Mouse (Mus musculus): ENCODE measurements around the gene Rcn3.
"Not testable (repeated sequence)": the region's sequence is repeated elsewhere in the genome, so short reads cannot be mapped to it uniquely, and the experiment has no call there.

Rcn3 gene

GRCm38 (mm10) chr7:45092048-45092447 is at the start of gene Rcn3:
TSS of gene Rcn3 (minus strand) at chr7:45092221.
- DNase-seq (ENCODE audit: low spot score) = no peak

GRCm38 (mm10) chr7:45141319-45141718 is 49.3 kb upstream of the Rcn3 start:
- DNase-seq (ENCODE audit: low spot score) = no peak

GRCm38 (mm10) chr7:45139904-45140723 is 48.1 kb upstream of the Rcn3 start:
- no peak for DNase-seq (ENCODE audit: low spot score)

- no peak for DNase-seq (ENCODE audit: low spot score)
Observed at GRCm38 (mm10) chr7:45138403-45138802, 46.4 kb upstream of the Rcn3 start.

- no peak for DNase-seq (ENCODE audit: low spot score)
Observed at GRCm38 (mm10) chr7:45137171-45138006, 45.4 kb upstream of the Rcn3 start.

- DNase-seq (ENCODE audit: low spot score) = peak; percentile 86
Observed at GRCm38 (mm10) chr7:45135993-45136567, 44.1 kb upstream of the Rcn3 start, which contains the start of the genes Gm45713 and Flt3l. TSS of gene Gm45713 (minus strand) at chr7:45136231. TSS of gene Flt3l (minus strand) at chr7:45136432.

GRCm38 (mm10) chr7:45135370-45135769 is 43.3 kb upstream of the Rcn3 start:
- DNase-seq (ENCODE audit: low spot score) = no peak

GRCm38 (mm10) chr7:45134544-45135026 is 42.6 kb upstream of the Rcn3 start:
- no peak for DNase-seq (ENCODE audit: low spot score)

GRCm38 (mm10) chr7:45133446-45134159 is 41.6 kb upstream of the Rcn3 start:
- DNase-seq (ENCODE audit: low spot score) = no peak

- no peak for DNase-seq (ENCODE audit: low spot score)
Observed at GRCm38 (mm10) chr7:45131850-45132249, 39.8 kb upstream of the Rcn3 start.

- DNase-seq (ENCODE audit: low spot score) = no peak
Observed at GRCm38 (mm10) chr7:45129776-45130512, 37.9 kb upstream of the Rcn3 start.

GRCm38 (mm10) chr7:45129318-45129717 is 37.3 kb upstream of the Rcn3 start:
- DNase-seq (ENCODE audit: low spot score) = no peak

GRCm38 (mm10) chr7:45128624-45129246 is 36.7 kb upstream of the Rcn3 start, which contains the start of gene Rpl13a:
TSS of gene Rpl13a (minus strand) at chr7:45128761.
- peak; percentile 94 for DNase-seq (ENCODE audit: low spot score)

GRCm38 (mm10) chr7:45127700-45128224 is 35.7 kb upstream of the Rcn3 start:
- DNase-seq (ENCODE audit: low spot score) = no peak

GRCm38 (mm10) chr7:45126844-45127699 is 35.1 kb upstream of the Rcn3 start:
- no peak for DNase-seq (ENCODE audit: low spot score)

GRCm38 (mm10) chr7:45126147-45126843 is 34.3 kb upstream of the Rcn3 start:
- DNase-seq (ENCODE audit: low spot score) = no peak

- not testable (repeated sequence) for DNase-seq (ENCODE audit: low spot score)
Observed at GRCm38 (mm10) chr7:45125649-45126048, 33.6 kb upstream of the Rcn3 start.

- no peak for DNase-seq (ENCODE audit: low spot score)
Observed at GRCm38 (mm10) chr7:45125144-45125600, 33.2 kb upstream of the Rcn3 start.

Measured in spleen, adult 12 weeks (tissue).